Mouse (Mus musculus) heart, embryonic 11.5 days (tissue): Measurements from ENCODE around the gene Olfr1263. TPM values are rescaled to one million over a fixed set of nuclear protein-coding genes. Genes with fewer than 3 reads are reported as not detected.

ENCODE experiments used
- ATAC-seq: fragments of 200-750 bp; cut with Nextera tagmentation; replicated peaks from 2 replicates; pipeline ENCODE4 v1.8.0; 2017; ENCODE audit warnings: moderate library complexity; ENCODE audit not compliant: insufficient number of reproducible peaks, low FRiP score, low TSS enrichment
- H3K27ac ChIP-seq: fragments of 300-500 bp; sonication (generic); 2 replicates; pipeline ENCODE4 v1.5.1; 2014; ENCODE audit warnings: mild to moderate bottlenecking, low read depth, low read length
- H3K27me3 ChIP-seq: fragments of 300-500 bp; sonication (generic); 2 replicates; pipeline ENCODE4 v1.6.1; 2014; ENCODE audit warnings: mild to moderate bottlenecking, low read length, mixed read lengths; ENCODE audit not compliant: control insufficient read depth, insufficient read depth
- H3K36me3 ChIP-seq: fragments of 300-500 bp; sonication (generic); 2 replicates; pipeline ENCODE4 v1.6.1; 2014; ENCODE audit warnings: mild to moderate bottlenecking, low read length, moderate library complexity, mixed read lengths; ENCODE audit not compliant: control insufficient read depth, insufficient read depth
- H3K4me1 ChIP-seq: fragments of 300-500 bp; sonication (generic); 2 replicates; pipeline ENCODE4 v1.6.1; 2014; ENCODE audit warnings: low read length; ENCODE audit not compliant: control insufficient read depth, insufficient read depth
- H3K4me2 ChIP-seq: fragments of 300-500 bp; sonication (generic); 2 replicates; pipeline ENCODE4 v1.6.1; 2014; ENCODE audit warnings: mild to moderate bottlenecking, moderate library complexity
- H3K4me3 ChIP-seq: fragments of 300-500 bp; sonication (generic); 2 replicates; pipeline ENCODE4 v1.5.1; 2014; ENCODE audit warnings: low read depth, low read length
- H3K9ac ChIP-seq: fragments of 300-500 bp; sonication (generic); 2 replicates; pipeline ENCODE4 v1.6.1; 2014; ENCODE audit warnings: mild to moderate bottlenecking, low read depth, low read length, moderate library complexity
- H3K9me3 ChIP-seq: fragments of 300-500 bp; sonication (generic); replicated peaks from 2 replicates; pipeline ENCODE4 v1.6.1; 2016; ENCODE audit warnings: low read length; ENCODE audit not compliant: control insufficient read depth
- WGBS: fragments of 180-500 bp; shearing (Covaris S2); extraction: QIAGEN DNeasy Blood & Tissue Kit; methylation state at CpG from one replicate; pipeline ENCODE4 v1.1.7; 2014; ENCODE audit not compliant: insufficient replicate concordance; 5-methylcytosine and 5-hydroxymethylcytosine counted together
- polyA plus RNA-seq: library from polyadenylated mRNA; unstranded; fragments of >200 nt; fragmentation: Nextera tagmentation; extraction: Ambion mirVana; gene quantifications from 2 replicates; pipeline ENCODE4 v1.2.1, GENCODE M21; 2014

Olfr1263 gene
- not detected in 2 replicates for polyA plus RNA-seq

DNA sequence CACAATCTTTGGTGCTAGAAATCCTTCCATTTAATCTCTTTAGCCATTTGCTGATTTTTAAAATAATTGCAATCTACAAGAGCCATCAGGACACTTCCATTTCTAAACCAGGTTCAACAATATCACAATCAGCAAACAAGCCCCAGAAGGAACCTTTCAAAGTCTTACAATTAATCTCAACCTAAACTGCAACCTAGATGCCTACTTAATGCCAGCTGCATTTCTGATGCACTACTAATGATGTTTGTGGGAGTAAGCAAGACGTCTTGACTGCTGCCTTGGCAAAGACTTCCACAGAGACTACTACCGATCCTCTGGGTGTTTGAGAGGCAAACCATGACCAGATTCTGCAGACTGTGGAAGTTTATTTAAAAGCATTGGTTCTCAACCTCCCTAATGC is at the start of gene Olfr1263:
Gene Olfr1263 (plus strand): TSS at position 301 of the 400 bp plus-strand sequence.
- no peaks in the 10 kb centered on the region for H3K4me1 ChIP-seq
- no peaks in the 10 kb centered on the region for H3K9me3 ChIP-seq
- H3K4me2 ChIP-seq, result no peak within 1 kb of the TSS
- no peak within 1 kb of the TSS for H3K27ac ChIP-seq
- no peaks in the 10 kb centered on the region for H3K36me3 ChIP-seq
- no peak within 1 kb of the TSS for H3K9ac ChIP-seq
- no peak within 1 kb of the TSS for H3K4me3 ChIP-seq
- ATAC-seq, result no peak
- H3K27me3 ChIP-seq, result no peaks in the 10 kb centered on the region
- WGBS, result 74% methylated on average over 2 of the region's 2 CpGs

DNA sequence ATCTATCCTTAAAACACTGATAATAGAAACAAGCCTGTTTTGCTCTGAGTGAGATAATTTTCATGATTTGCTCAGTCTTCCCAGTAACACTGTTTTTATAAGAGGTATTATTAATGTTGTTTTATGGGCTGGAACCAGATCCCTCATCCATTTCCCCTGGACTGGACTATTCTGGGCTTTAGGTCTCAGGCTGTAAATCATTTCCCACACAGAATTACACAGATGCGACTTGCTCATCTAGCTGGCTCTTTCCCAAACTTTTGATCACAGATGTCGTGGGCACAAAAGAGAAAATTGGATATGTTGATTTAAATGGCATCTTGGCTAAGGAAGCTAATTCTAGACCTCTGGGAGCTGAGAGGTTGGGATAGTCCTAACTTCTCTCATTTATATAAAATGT is 37.7 kb upstream of the Olfr1263 start, which contains the start of gene Olfr1260:
Gene Olfr1260 (plus strand): TSS at position 157 of the 400 bp plus-strand sequence.
- H3K9ac ChIP-seq, result no peak within 1 kb of the TSS
- H3K27me3 ChIP-seq, result no peaks in the 10 kb centered on the region
- no peak for ATAC-seq
- H3K9me3 ChIP-seq, result no peaks in the 10 kb centered on the region
- H3K4me3 ChIP-seq, result no peak within 1 kb of the TSS
- H3K4me1 ChIP-seq, result no peaks in the 10 kb centered on the region
- H3K4me2 ChIP-seq, result no peak within 1 kb of the TSS
- WGBS, result 71% methylated on average over 2 of the region's 2 CpGs
- H3K27ac ChIP-seq, result no peak within 1 kb of the TSS
- H3K36me3 ChIP-seq, result no peaks in the 10 kb centered on the region

DNA sequence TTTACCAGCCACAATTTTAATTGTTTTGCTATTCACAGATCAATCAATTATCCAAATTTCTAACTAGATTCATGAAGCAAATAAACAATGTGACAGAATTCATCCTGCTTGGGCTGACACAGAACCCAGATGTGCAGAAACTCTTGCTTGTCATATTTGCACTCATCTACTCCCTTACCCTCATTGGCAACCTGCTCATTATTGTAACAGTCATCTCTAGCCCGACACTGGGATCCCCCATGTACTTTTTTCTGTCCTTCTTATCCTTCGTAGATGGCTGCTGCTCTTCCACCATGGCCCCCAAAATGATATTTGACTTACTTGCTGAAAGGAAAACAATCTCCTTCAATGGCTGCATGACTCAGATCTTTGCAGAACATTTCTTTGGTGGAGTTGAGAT is 34.2 kb upstream of the Olfr1263 start:
- ATAC-seq, result no peak
- H3K4me3 ChIP-seq, result no peak overlapping the region
- H3K4me1 ChIP-seq, result no peaks in the 10 kb centered on the region
- no peaks in the 10 kb centered on the region for H3K36me3 ChIP-seq
- H3K9ac ChIP-seq, result no peak overlapping the region
- no peaks in the 10 kb centered on the region for H3K9me3 ChIP-seq
- H3K27me3 ChIP-seq, result no peaks in the 10 kb centered on the region
- WGBS, result 81% methylated on average over 2 of the region's 2 CpGs
- H3K4me2 ChIP-seq, result no peak overlapping the region
- no peak overlapping the region for H3K27ac ChIP-seq

DNA sequence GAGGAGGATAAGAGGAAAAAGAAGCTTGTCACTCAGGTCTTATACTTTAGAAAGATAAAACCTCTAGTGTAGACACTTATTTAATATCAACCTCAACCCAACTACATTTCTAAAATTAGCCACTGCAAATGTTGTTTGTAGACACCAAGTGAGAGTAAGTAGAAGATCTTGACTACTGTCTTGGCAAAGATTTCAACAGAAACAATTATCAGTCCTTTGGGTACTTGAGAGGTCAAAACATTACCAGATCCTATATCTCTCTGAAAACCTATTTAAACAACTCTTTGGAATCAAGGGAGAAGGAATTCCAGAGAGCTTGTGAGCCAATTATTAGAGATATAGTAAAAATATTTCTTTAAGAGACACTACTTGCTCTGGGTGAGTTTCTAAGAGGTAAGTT is 21.0 kb upstream of the Olfr1263 start, which contains the start of gene Olfr1261:
Gene Olfr1261 (plus strand): TSS at position 301 of the 400 bp plus-strand sequence.
- H3K4me3 ChIP-seq, result no peak within 1 kb of the TSS
- H3K4me1 ChIP-seq, result no peaks in the 10 kb centered on the region
- ATAC-seq, result no peak
- no peak within 1 kb of the TSS for H3K27ac ChIP-seq
- H3K4me2 ChIP-seq, result no peak within 1 kb of the TSS
- no peaks in the 10 kb centered on the region for H3K36me3 ChIP-seq
- H3K9me3 ChIP-seq, result no peaks in the 10 kb centered on the region
- no peak within 1 kb of the TSS for H3K9ac ChIP-seq
- H3K27me3 ChIP-seq, result no peaks in the 10 kb centered on the region

DNA sequence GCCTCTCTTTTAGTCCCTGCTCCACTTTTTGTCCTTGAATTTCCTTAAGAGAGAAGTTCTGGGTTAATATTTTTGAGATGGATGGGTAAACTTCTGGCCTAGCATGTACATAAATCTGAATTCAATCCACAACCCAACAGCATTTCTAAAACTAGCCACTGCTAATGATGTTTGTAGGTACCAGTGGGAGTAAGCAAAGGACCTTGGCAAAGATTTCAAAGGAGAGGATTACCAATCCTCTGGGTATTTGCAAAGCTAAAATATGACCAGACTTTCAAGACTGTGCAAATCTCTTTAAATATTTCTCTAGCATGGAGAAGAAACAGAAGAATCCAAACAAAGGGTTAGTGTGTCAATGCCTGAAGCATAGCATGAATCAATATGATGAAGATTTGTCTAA is 12.1 kb upstream of the Olfr1263 start, which contains the start of gene Olfr1262:
Gene Olfr1262 (plus strand): TSS at position 301 of the 400 bp plus-strand sequence.
- no peak within 1 kb of the TSS for H3K4me3 ChIP-seq
- no peak within 1 kb of the TSS for H3K9ac ChIP-seq
- H3K27me3 ChIP-seq, result no peaks in the 10 kb centered on the region
- no peak for ATAC-seq
- H3K27ac ChIP-seq, result no peak within 1 kb of the TSS
- no peak within 1 kb of the TSS for H3K4me2 ChIP-seq
- no peaks in the 10 kb centered on the region for H3K9me3 ChIP-seq
- no peaks in the 10 kb centered on the region for H3K4me1 ChIP-seq
- no peaks in the 10 kb centered on the region for H3K36me3 ChIP-seq

DNA sequence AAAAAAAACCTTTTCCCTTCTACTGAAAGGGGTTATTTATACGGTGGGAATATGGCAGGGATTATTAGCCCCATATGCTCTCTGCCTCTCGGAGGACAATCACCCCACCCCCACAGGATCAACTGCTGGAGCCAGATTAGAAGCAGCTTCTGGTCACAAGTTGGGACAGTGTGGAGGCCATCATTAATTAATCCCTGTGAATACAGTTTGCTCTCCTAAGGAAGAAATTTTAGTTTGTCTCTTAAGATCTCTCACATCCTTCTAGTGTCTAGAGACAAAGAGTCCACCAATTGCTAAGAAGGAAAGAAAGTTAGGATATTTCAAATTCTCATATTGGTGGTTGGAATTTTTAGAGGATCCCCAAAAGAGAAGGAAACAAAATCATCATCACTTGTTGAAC is 13.5 kb downstream of the Olfr1263 start, which contains the start of gene Olfr1264:
Gene Olfr1264 (minus strand): TSS at position 101 of the 400 bp plus-strand sequence.
- no peaks in the 10 kb centered on the region for H3K4me1 ChIP-seq
- H3K27ac ChIP-seq, result no peak within 1 kb of the TSS
- H3K4me3 ChIP-seq, result no peak within 1 kb of the TSS
- H3K27me3 ChIP-seq, result no peaks in the 10 kb centered on the region
- no peak within 1 kb of the TSS for H3K4me2 ChIP-seq
- H3K9me3 ChIP-seq, result no peaks in the 10 kb centered on the region
- no peak within 1 kb of the TSS for H3K9ac ChIP-seq
- WGBS, result 70% methylated on average over 2 of the region's 2 CpGs
- no peaks in the 10 kb centered on the region for H3K36me3 ChIP-seq
- ATAC-seq, result no peak

DNA sequence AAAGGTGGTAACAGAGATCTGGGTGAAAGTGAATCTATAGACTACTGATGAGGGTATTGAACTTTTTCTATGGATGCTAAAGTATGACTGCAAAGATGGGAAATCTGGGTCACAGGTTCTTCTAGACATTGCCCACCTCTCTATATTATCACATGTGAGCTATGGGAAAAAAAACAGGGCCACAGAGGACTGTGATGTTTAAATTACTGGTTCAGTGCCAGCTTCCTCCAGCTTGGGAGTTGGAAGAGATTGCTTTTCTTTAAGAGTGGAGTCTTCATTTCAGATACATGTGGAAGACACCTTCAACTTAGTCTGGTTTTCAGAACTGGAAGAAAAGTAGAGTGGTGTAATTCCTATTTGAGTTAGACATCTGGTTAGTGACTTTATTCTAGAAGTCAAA is 23.1 kb downstream of the Olfr1263 start, which contains the start of gene Olfr1265:
Gene Olfr1265 (plus strand): TSS at position 301 of the 400 bp plus-strand sequence.
- H3K27ac ChIP-seq, result no peak within 1 kb of the TSS
- no peaks in the 10 kb centered on the region for H3K9me3 ChIP-seq
- H3K4me3 ChIP-seq, result no peak within 1 kb of the TSS
- H3K4me2 ChIP-seq, result no peak within 1 kb of the TSS
- no peaks in the 10 kb centered on the region for H3K27me3 ChIP-seq
- no peaks in the 10 kb centered on the region for H3K4me1 ChIP-seq
- H3K36me3 ChIP-seq, result no peaks in the 10 kb centered on the region
- no peak for ATAC-seq
- no peak within 1 kb of the TSS for H3K9ac ChIP-seq

DNA sequence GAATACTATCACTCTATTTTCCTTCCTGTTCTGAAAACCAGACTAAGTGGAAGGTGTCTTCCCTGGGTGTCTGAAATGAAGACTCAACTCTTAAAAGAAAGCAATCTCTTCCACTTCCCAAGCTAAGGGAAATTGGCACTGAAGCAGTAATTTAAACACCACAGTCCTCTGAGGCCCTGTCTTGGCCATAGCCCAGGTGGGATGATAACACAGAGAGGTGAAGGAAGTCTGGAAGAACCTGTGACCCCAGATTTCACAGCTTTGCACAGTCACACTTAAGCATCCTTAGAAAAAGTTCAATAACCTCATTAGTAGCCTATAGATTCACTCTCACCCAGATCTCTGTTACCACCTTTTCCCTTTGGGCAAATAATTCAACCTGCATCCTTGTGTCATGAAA is 51.6 kb downstream of the Olfr1263 start, which contains the start of gene Olfr140:
Gene Olfr140 (minus strand): TSS at position 101 of the 400 bp plus-strand sequence.
- H3K4me2 ChIP-seq, result no peak within 1 kb of the TSS
- ATAC-seq, result no peak
- no peak within 1 kb of the TSS for H3K4me3 ChIP-seq

More for the DNA sequence above, 51.6 kb downstream of the Olfr1263 start, which contains the start of gene Olfr140:
- Histone ChIP-seq H3K4me1 (no peaks in the 10 kb centered on the region), H3K27me3 (no peaks in the 10 kb centered on the region), H3K9ac (no peak within 1 kb of the TSS), H3K9me3 (no peaks in the 10 kb centered on the region), H3K36me3 (no peaks in the 10 kb centered on the region), H3K27ac (no peak within 1 kb of the TSS)
